ENCODE assay signal across 7 mouse cellular contexts in the genomic region with DNA sequence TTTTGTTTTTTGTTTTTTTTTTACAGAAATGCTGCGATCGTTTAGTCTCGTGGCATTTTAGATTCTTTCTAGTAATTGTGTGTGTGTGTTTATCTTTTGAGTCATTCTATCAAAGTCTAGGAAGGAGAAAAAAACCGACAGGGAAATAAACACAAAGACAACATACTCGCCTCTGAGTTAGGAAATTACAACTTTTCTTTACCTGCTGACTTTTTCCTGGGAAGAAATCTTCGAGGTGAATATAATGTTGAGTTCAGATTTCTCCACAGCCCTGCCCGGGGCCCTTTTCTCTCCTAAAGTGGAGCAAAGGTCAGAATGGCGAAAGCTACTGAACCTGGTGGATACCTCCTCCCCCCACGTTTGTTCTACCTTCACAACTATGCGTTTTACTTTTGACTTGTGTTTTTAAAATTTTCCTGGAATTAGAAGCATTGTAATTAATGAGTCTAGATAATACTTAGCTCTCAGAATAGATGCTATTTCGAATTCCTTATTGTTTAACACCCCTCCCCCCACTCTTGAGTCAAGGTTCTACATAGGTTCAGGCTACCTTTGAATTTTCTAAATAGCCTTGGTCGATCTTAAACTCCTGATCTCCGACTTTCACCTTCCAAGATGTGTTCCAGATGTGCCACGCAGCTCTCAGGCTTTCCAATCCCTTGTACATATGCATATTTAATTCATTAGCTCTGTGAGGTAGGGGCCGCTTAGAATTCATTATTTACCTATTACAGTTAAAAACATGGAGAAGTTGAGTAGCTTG. TPM values are rescaled to one million over a fixed set of nuclear protein-coding genes. Genes with fewer than 3 reads are reported as not detected.
DNase-seq lines count a peak whose midpoint lies in the region; ATAC-seq and TF ChIP-seq lines count a peak whose summit lies in the region.

No protein-coding gene starts in this region.

- no peak for ATAC-seq in embryonic facial prominence, embryonic 14.5 days (ENCODE audit: low read depth)
- ATAC-seq in kidney, embryonic 16.5 days (ENCODE audit: low FRiP score, low TSS enrichment) = no peak
- ATAC-seq in neural tube, embryonic 13.5 days (ENCODE audit: low read depth) = no peak

- no peaks in the 10 kb centered on the region for H3K36me3 ChIP-seq in spleen, adult 2 months (ENCODE audit: control insufficient read depth, insufficient read depth, low read length)
- H3K36me3 ChIP-seq in embryonic facial prominence, embryonic 14.5 days (ENCODE audit: control insufficient read depth, insufficient read depth, low read length) = no peaks in the 10 kb centered on the region
- H3K36me3 ChIP-seq in kidney, embryonic 16.5 days (ENCODE audit: insufficient read depth, low read length) = no peaks in the 10 kb centered on the region
- H3K36me3 ChIP-seq in neural tube, embryonic 13.5 days = no peaks in the 10 kb centered on the region

- H3K27ac ChIP-seq in spleen, adult 2 months (ENCODE audit: insufficient read depth, low read length) = peak overlapping the region; percentile 99
- H3K27ac ChIP-seq in embryonic facial prominence, embryonic 14.5 days (replicated peaks; ENCODE audit: low read depth, low read length) = peak overlapping the region; percentile 100
- peak overlapping the region; percentile 95 for H3K27ac ChIP-seq in kidney, embryonic 16.5 days (ENCODE audit: low read length)
- peak overlapping the region; percentile 96 for H3K27ac ChIP-seq in neural tube, embryonic 13.5 days (replicated peaks)

- no peaks in the 10 kb centered on the region for H3K27me3 ChIP-seq in spleen, adult 2 months (ENCODE audit: control insufficient read depth, insufficient read depth, low read length)
- H3K27me3 ChIP-seq in embryonic facial prominence, embryonic 14.5 days (replicated peaks; ENCODE audit: control insufficient read depth, insufficient read depth, low read length) = no peaks in the 10 kb centered on the region
- H3K27me3 ChIP-seq in kidney, embryonic 16.5 days (ENCODE audit: insufficient read depth, low read length) = no peaks in the 10 kb centered on the region
- H3K27me3 ChIP-seq in neural tube, embryonic 13.5 days = no peaks in the 10 kb centered on the region

- no peaks in the 10 kb centered on the region for H3K9me3 ChIP-seq in embryonic facial prominence, embryonic 14.5 days (ENCODE audit: control insufficient read depth, low read length)
- H3K9me3 ChIP-seq in kidney, embryonic 16.5 days (ENCODE audit: low read length) = no peaks in the 10 kb centered on the region
- no peaks in the 10 kb centered on the region for H3K9me3 ChIP-seq in neural tube, embryonic 13.5 days

- peak overlapping the region; percentile 71 for H3K4me3 ChIP-seq in spleen, adult 2 months (ENCODE audit: extremely low read depth, insufficient read depth, insufficient read length)
- peak overlapping the region; percentile 63 for H3K4me3 ChIP-seq in embryonic facial prominence, embryonic 14.5 days (ENCODE audit: low read depth, low read length)
- H3K4me3 ChIP-seq in kidney, embryonic 16.5 days (ENCODE audit: low read length) = peak overlapping the region; percentile 48
- H3K4me3 ChIP-seq in neural tube, embryonic 13.5 days = peak overlapping the region; percentile 55

- H3K4me2 ChIP-seq in embryonic facial prominence, embryonic 14.5 days (ENCODE audit: low read depth, low read length) = peak overlapping the region; percentile 88
- peak overlapping the region; percentile 55 for H3K4me2 ChIP-seq in kidney, embryonic 16.5 days (replicated peaks; ENCODE audit: low read depth, low read length)
- H3K4me2 ChIP-seq in neural tube, embryonic 13.5 days = peak overlapping the region; percentile 72

- no peak for TF ChIP-seq POLR2A in spleen, adult 2 months (IDR thresholded peaks at IDR 0.05; ENCODE audit: low read depth, low read length)

- no peak for TF ChIP-seq CTCF in spleen, adult 2 months (IDR thresholded peaks at IDR 0.05; ENCODE audit: extremely low read depth, insufficient read depth, insufficient read length, insufficient replicate concordance)

- DNase-seq in spleen, adult 2 months (ENCODE audit: low read depth in 1 of 2, low spot score in 2 of 2) = no peak
- DNase-seq in spleen, postnatal 10 days (ENCODE audit: low spot score in 2 of 2) = no peak
- DNase-seq in embryonic facial prominence, embryonic 14.5 days (ENCODE audit: low spot score) = peak; percentile 59
- DNase-seq in layer of hippocampus, postnatal 14 days (ENCODE audit: low spot score in 2 of 2) = no peak
- DNase-seq in spleen, postnatal 36 days (ENCODE audit: low spot score in 2 of 2) = no peak

- 25% methylated on average over 15 of the region's 15 CpGs for WGBS in spleen, adult 2 months
- 18% methylated on average over 15 of the region's 15 CpGs for WGBS in embryonic facial prominence, embryonic 14.5 days
- WGBS in kidney, embryonic 16.5 days = 27% methylated on average over 15 of the region's 15 CpGs
- WGBS in neural tube, embryonic 13.5 days = 40% methylated on average over 15 of the region's 15 CpGs

- H3K4me1 ChIP-seq in spleen, adult 2 months (ENCODE audit: control insufficient read depth, insufficient read depth, insufficient read length) = peaks cover 14% of the 10 kb centered on the region
- peaks cover 18% of the 10 kb centered on the region for H3K4me1 ChIP-seq in embryonic facial prominence, embryonic 14.5 days (ENCODE audit: control insufficient read depth, insufficient read depth, low read length)
- H3K4me1 ChIP-seq in kidney, embryonic 16.5 days (ENCODE audit: insufficient read depth, low read length) = peaks cover 17% of the 10 kb centered on the region
- peaks cover 13% of the 10 kb centered on the region for H3K4me1 ChIP-seq in neural tube, embryonic 13.5 days (replicated peaks)

- peak overlapping the region; percentile 95 for H3K9ac ChIP-seq in embryonic facial prominence, embryonic 14.5 days (ENCODE audit: low read depth, low read length)
- H3K9ac ChIP-seq in kidney, embryonic 16.5 days (replicated peaks; ENCODE audit: low read length) = peak overlapping the region; percentile 72
- H3K9ac ChIP-seq in neural tube, embryonic 13.5 days = peak overlapping the region; percentile 82

RNA-seq across cellular contexts. Expression of a gene that starts 11.0 kb away (rescaled TPM):
- 25.9 and 28.5 TPM in 2 replicates for polyA plus RNA-seq in spleen, adult 2 months (2012; rRNA removed)
- 141 and 147 TPM in 2 replicates for polyA plus RNA-seq in embryonic facial prominence, embryonic 14.5 days (2014; fragmentation: Nextera tagmentation; extraction: Ambion mirVana)
- 140 and 150 TPM in 2 replicates for polyA plus RNA-seq in kidney, embryonic 16.5 days (2015; fragmentation: Nextera tagmentation; extraction: Ambion mirVana)
- 118 and 142 TPM in 2 replicates for polyA plus RNA-seq in neural tube, embryonic 13.5 days (2015; fragmentation: Nextera tagmentation; extraction: Ambion mirVana)
- total RNA-seq in layer of hippocampus, postnatal 14 days (2021) = 10 to 100 TPM; 52.6 to 57.4 TPM
